Mouse (Mus musculus): Measurements from ENCODE around the gene Hnf4a. TPM values are rescaled to one million over a fixed set of nuclear protein-coding genes. Genes with fewer than 3 reads are reported as not detected.

Gene Hnf4a
- total and polyA plus RNA-seq, 3 experiments, result not detected

- no peak for DNase-seq (ENCODE audit: extremely low read depth)
- Histone ChIP-seq H3K4me2 (ENCODE audit: insufficient read depth, low read depth, poor library complexity, severe bottlenecking) (peak overlapping the region; percentile 60), H3K36me3 (replicated peaks in 1 of 2; ENCODE audit: control insufficient read depth in 1 of 2, insufficient read depth in 1 of 2, low read length in 1 of 2) (peaks cover 10 to 33% of the 10 kb centered on the region in 2 experiments), H3K27me3 (replicated peaks) (peaks cover 25% of the 10 kb centered on the region), H3K4me1 (ENCODE audit: control insufficient read depth in 1 of 2, insufficient read depth in 2 of 2) (peaks cover 0 to 14% of the 10 kb centered on the region in 2 experiments; a peak in 3 of 4 replicates), H3K4me3 (replicated peaks in 1 of 3; ENCODE audit: low read depth in 2 of 3, low read length in 2 of 3, poor library complexity in 1 of 3) (peak overlapping the region; percentile 67 to 94 (median 78)), H3K9ac (ENCODE audit: insufficient read depth, low read depth) (peak overlapping the region; percentile 45), H3K9me3 (replicated peaks; ENCODE audit: low read length) (no peaks in the 10 kb centered on the region), H3K79me2 (replicated peaks; ENCODE audit: control insufficient read depth, extremely low read depth, insufficient read depth, poor library complexity, severe bottlenecking) (no peaks in the 10 kb centered on the region), H3K27ac (ENCODE audit: insufficient read depth, low read depth) (no peak overlapping the region)
- dilution Hi-C loops (cut with MboI; ENCODE audit: extremely low pct_ligation_motif_present, extremely low pct_unique_long_range_greater_than_20kb, low sequenced_read_pairs), result no loop called here
- in situ Hi-C loops (cut with MboI; ENCODE audit: low pct_ligation_motif_present, low pct_unique_long_range_greater_than_20kb, low sequenced_read_pairs), result no loop called here
- TF ChIP-seq SIN3A (IDR thresholded peaks at IDR 0.05; ENCODE audit: low read length) (0 out of 2 replicates have a peak, but pooled peaks have one; percentile 19), PAX5 (IDR thresholded peaks at IDR 0.05; ENCODE audit: low read length) (no peak)
Observed at GRCm38 (mm10) chr2:163471710-163472465, 34.7 kb upstream of the Hnf4a start.

- H3K9me3 ChIP-seq (replicated peaks; ENCODE audit: low read length), result no peaks in the 10 kb centered on the region
- peak within 1 kb of the TSS; percentile 60 for H3K4me2 ChIP-seq (ENCODE audit: insufficient read depth, low read depth, poor library complexity, severe bottlenecking)
- H3K4me3 ChIP-seq (replicated peaks in 1 of 3; ENCODE audit: low read depth in 2 of 3, low read length in 2 of 3, poor library complexity in 1 of 3), result peak within 1 kb of the TSS; percentile 67 to 94 (median 78)
- H3K27me3 ChIP-seq (replicated peaks), result peaks cover 30% of the 10 kb centered on the region
- peaks cover 10 to 30% of the 10 kb centered on the region in 2 experiments for H3K36me3 ChIP-seq (replicated peaks in 1 of 2; ENCODE audit: control insufficient read depth in 1 of 2, insufficient read depth in 1 of 2, low read length in 1 of 2)
- no peaks in the 10 kb centered on the region for H3K79me2 ChIP-seq (replicated peaks; ENCODE audit: control insufficient read depth, extremely low read depth, insufficient read depth, poor library complexity, severe bottlenecking)
- in situ Hi-C loops (cut with MboI; ENCODE audit: low pct_ligation_motif_present, low pct_unique_long_range_greater_than_20kb, low sequenced_read_pairs) (no loop called here), dilution Hi-C loops (cut with MboI; ENCODE audit: extremely low pct_ligation_motif_present, extremely low pct_unique_long_range_greater_than_20kb, low sequenced_read_pairs) (no loop called here)
- no peak within 1 kb of the TSS for H3K27ac ChIP-seq (ENCODE audit: insufficient read depth, low read depth)
- peaks cover 0 to 14% of the 10 kb centered on the region in 2 experiments; a peak in 3 of 4 replicates for H3K4me1 ChIP-seq (ENCODE audit: control insufficient read depth in 1 of 2, insufficient read depth in 2 of 2)
- peak within 1 kb of the TSS; percentile 45 for H3K9ac ChIP-seq (ENCODE audit: insufficient read depth, low read depth)
- peak; percentile 97 for DNase-seq (ENCODE audit: extremely low read depth)
- TF ChIP-seq ZKSCAN1 (IDR thresholded peaks at IDR 0.05; ENCODE audit: borderline replicate concordance, low read depth, low read length), result no peak
- TF ChIP-seq IRF4 (IDR thresholded peaks at IDR 0.05; ENCODE audit: low read depth, low read length), result peak; percentile 75
- TF ChIP-seq RCOR1 (conservative IDR thresholded peaks at IDR 0.05; ENCODE audit: low read depth, low read length), result no peak
- no peak for TF ChIP-seq JUND (conservative IDR thresholded peaks at IDR 0.05; ENCODE audit: low read depth, low read length)
- TF ChIP-seq UBTF (IDR thresholded peaks at IDR 0.05; ENCODE audit: low read depth, low read length), result no peak
- peak; percentile 73; the same call in 1 of the 2 replicates for TF ChIP-seq KAT2A (IDR thresholded peaks at IDR 0.05; ENCODE audit: insufficient replicate concordance, low read length)
- no peak for TF ChIP-seq ZNF384 (IDR thresholded peaks at IDR 0.05; ENCODE audit: low read depth, low read length)
- no peak for TF ChIP-seq MAFK (IDR thresholded peaks at IDR 0.05; ENCODE audit: insufficient replicate concordance, low read length)
- peak; percentile 85 for TF ChIP-seq TCF12 (IDR thresholded peaks at IDR 0.05; ENCODE audit: low read depth, low read length)
- peak; percentile 79 for TF ChIP-seq NELFE (IDR thresholded peaks at IDR 0.05; ENCODE audit: low read depth, low read length)
- no peak; the same call in 1 of the 2 replicates for TF ChIP-seq USF2 (conservative IDR thresholded peaks at IDR 0.05; ENCODE audit: low read depth, low read length)
- TF ChIP-seq TBP (conservative IDR thresholded peaks at IDR 0.05; ENCODE audit: low read depth, low read length), result peak; percentile 58; the same call in 1 of the 2 replicates
- peak; percentile 67 for TF ChIP-seq SMC3 (IDR thresholded peaks at IDR 0.05; ENCODE audit: low read depth, low read length)
- no peak for TF ChIP-seq POLR2AphosphoS2 (IDR thresholded peaks at IDR 0.05; ENCODE audit: low read depth, low read length)
- TF ChIP-seq ZMIZ1 (IDR thresholded peaks at IDR 0.05; ENCODE audit: low read depth, low read length), result no peak
- TF ChIP-seq MEF2A (IDR thresholded peaks at IDR 0.05; ENCODE audit: borderline replicate concordance, low read depth, low read length), result peak; percentile 84
- TF ChIP-seq MYC (IDR thresholded peaks at IDR 0.05; ENCODE audit: low read depth, low read length), result peak; percentile 82
- TF ChIP-seq CHD1 (IDR thresholded peaks at IDR 0.05; ENCODE audit: low read depth, low read length), result no peak
- TF ChIP-seq EP300 (IDR thresholded peaks at IDR 0.05; ENCODE audit: low read length), result no peak
- TF ChIP-seq MAX (IDR thresholded peaks at IDR 0.05; ENCODE audit: low read length), result peak; percentile 89
- TF ChIP-seq RAD21 (IDR thresholded peaks at IDR 0.05; ENCODE audit: low read depth, low read length), result peak; percentile 38
- TF ChIP-seq MAZ (IDR thresholded peaks at IDR 0.05; ENCODE audit: low read depth, low read length), result peak; percentile 56; the same call in 1 of the 2 replicates
- peak; percentile 82 for TF ChIP-seq POLR2A (IDR thresholded peaks at IDR 0.05; ENCODE audit: low read depth, low read length)
- no peak for TF ChIP-seq ETS1 (conservative IDR thresholded peaks at IDR 0.05; ENCODE audit: low read depth, low read length)
- no peak; the same call in 1 of the 2 replicates for TF ChIP-seq GABPA (IDR thresholded peaks at IDR 0.05; ENCODE audit: insufficient replicate concordance, low read depth, low read length)
- peak; percentile 62 to 99 for TF ChIP-seq CTCF (conservative IDR thresholded peaks at IDR 0.05 in 1 of 2, IDR thresholded peaks at IDR 0.05 in 1 of 2; ENCODE audit: low read depth in 2 of 2, low read length in 2 of 2)
- no peak for TF ChIP-seq PAX5 (IDR thresholded peaks at IDR 0.05; ENCODE audit: low read length)
- TF ChIP-seq SIN3A (IDR thresholded peaks at IDR 0.05; ENCODE audit: low read length), result peak; percentile 89
- TF ChIP-seq BHLHE40 (IDR thresholded peaks at IDR 0.05; ENCODE audit: low read depth, low read length), result 0 out of 2 replicates have a peak, but pooled peaks have one; percentile 34
- no peak for TF ChIP-seq JUN (IDR thresholded peaks at IDR 0.05; ENCODE audit: insufficient read depth, low read depth, low read length)
- TF ChIP-seq USF1 (IDR thresholded peaks at IDR 0.05; ENCODE audit: low read depth, low read length), result no peak
Observed at GRCm38 (mm10) chr2:163472466-163472851, 34.1 kb upstream of the Hnf4a start, which contains the start of gene Fitm2. Gene Fitm2 (minus strand): TSS chr2:163472629.
